Mouse (Mus musculus): ENCODE data around the gene Ap3d1.

Gene Ap3d1

GRCm38 (mm10) chr10:80684214-80684613, 57.9 kb downstream of the Ap3d1 start:
- no peak for DNase-seq (ENCODE audit: low spot score in 2 of 2)

- no peak for DNase-seq (ENCODE audit: low spot score in 2 of 2)
Observed at GRCm38 (mm10) chr10:80683647-80684046, 58.4 kb downstream of the Ap3d1 start.

GRCm38 (mm10) chr10:80682003-80682402, 60.1 kb downstream of the Ap3d1 start:
- no peak for DNase-seq (ENCODE audit: low spot score in 2 of 2)

- no peak for DNase-seq (ENCODE audit: low spot score in 2 of 2)
Observed at GRCm38 (mm10) chr10:80680260-80680696, 61.8 kb downstream of the Ap3d1 start.

GRCm38 (mm10) chr10:80679556-80680259, 62.4 kb downstream of the Ap3d1 start:
- DNase-seq (ENCODE audit: low spot score in 2 of 2), result no peak

GRCm38 (mm10) chr10:80678601-80679377, 63.3 kb downstream of the Ap3d1 start:
- no peak for DNase-seq (ENCODE audit: low spot score in 2 of 2)

- peak; percentile 84 to 85 for DNase-seq (ENCODE audit: low spot score in 2 of 2)
Observed at GRCm38 (mm10) chr10:80677942-80678436, 64.1 kb downstream of the Ap3d1 start, which contains the start of gene Mknk2. Mknk2 (minus strand) TSS chr10:80678112.

GRCm38 (mm10) chr10:80677128-80677875, 64.8 kb downstream of the Ap3d1 start:
- DNase-seq (ENCODE audit: low spot score in 2 of 2), result no peak

- peak; percentile 99 for DNase-seq (ENCODE audit: low spot score in 2 of 2)
Observed at GRCm38 (mm10) chr10:80676198-80676928, 65.7 kb downstream of the Ap3d1 start.

- DNase-seq (ENCODE audit: low spot score in 2 of 2), result no peak
Observed at GRCm38 (mm10) chr10:80675405-80676197, 66.5 kb downstream of the Ap3d1 start.

- no peak for DNase-seq (ENCODE audit: low spot score in 2 of 2)
Observed at GRCm38 (mm10) chr10:80674851-80675404, 67.1 kb downstream of the Ap3d1 start.

GRCm38 (mm10) chr10:80674161-80674711, 67.8 kb downstream of the Ap3d1 start:
- no peak for DNase-seq (ENCODE audit: low spot score in 2 of 2)

GRCm38 (mm10) chr10:80673690-80674089, 68.4 kb downstream of the Ap3d1 start:
- no peak for DNase-seq (ENCODE audit: low spot score in 2 of 2)

- no peak for DNase-seq (ENCODE audit: low spot score in 2 of 2)
Observed at GRCm38 (mm10) chr10:80671936-80672690, 70.0 kb downstream of the Ap3d1 start.

GRCm38 (mm10) chr10:80671251-80671650, 70.8 kb downstream of the Ap3d1 start:
- DNase-seq (ENCODE audit: low spot score in 2 of 2), result no peak

- DNase-seq (ENCODE audit: low spot score in 2 of 2), result no peak
Observed at GRCm38 (mm10) chr10:80670531-80670930, 71.5 kb downstream of the Ap3d1 start.

- no peak for DNase-seq (ENCODE audit: low spot score in 2 of 2)
Observed at GRCm38 (mm10) chr10:80669737-80670485, 72.2 kb downstream of the Ap3d1 start.

- DNase-seq (ENCODE audit: low spot score in 2 of 2), result no peak
Observed at GRCm38 (mm10) chr10:80669018-80669417, 73.0 kb downstream of the Ap3d1 start.

All from frontal cortex, postnatal 10 days (tissue).